Mouse (Mus musculus) ovary, adult 18-20 months (tissue): ENCODE measurements around the gene Dop1b.
"Not testable (repeated sequence)": the region's sequence is repeated elsewhere in the genome, so short reads cannot be mapped to it uniquely, and the experiment has no call there.

ENCODE experiments used
- DNase-seq: peaks from one replicate; pipeline ENCODE4 v3.0.0; 2022; ENCODE audit warnings: low spot score, mixed read lengths

The Dop1b gene

DNA sequence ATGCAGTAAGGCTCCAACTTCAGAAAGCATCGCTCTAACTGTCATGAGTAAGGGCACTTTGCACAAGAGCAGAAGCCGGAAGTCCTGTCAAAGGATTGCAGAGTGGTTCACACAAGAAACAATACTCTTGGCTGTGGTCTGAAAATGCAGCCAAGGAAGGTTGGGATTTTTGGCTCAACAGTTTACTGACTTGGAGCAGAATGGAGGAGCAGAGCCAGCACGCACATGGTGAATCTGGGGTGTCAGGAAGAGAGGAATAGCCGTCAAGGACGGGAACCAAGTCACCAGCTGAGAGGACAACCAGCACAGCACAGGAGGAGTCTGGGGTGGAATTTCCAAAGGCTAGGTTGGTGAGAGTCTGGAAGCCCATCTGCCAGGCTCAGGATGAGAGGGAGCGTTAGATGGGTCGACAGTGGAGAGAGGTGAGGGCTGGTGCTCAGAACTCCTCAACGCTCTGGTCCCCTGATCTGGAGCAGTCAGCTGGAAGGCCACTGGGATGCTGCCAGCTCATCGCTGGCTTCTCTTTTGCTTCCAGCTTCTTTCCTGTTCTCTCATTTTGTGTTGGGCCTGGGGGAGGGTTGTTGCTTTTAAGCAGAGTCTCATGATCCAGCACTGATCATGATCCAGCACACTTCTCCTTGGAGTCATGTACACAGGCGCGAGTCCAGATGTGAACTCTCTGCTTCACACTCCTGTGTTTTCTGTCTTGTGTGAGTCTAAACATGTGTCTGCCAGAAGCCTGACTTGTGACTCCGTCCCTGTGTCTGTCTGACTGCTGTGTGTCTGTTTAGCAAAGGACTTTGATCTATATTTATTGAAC, 85.5 kb downstream of the Dop1b start:
- DNase-seq = no peak

- DNase-seq = no peak
Measured at GRCm38 (mm10) chr16:93797841-93798492, 86.3 kb downstream of the Dop1b start.

GRCm38 (mm10) chr16:93798623-93799022, 86.9 kb downstream of the Dop1b start:
- no peak for DNase-seq

GRCm38 (mm10) chr16:93799071-93799470, 87.4 kb downstream of the Dop1b start:
- DNase-seq = no peak

GRCm38 (mm10) chr16:93799936-93800335, 88.2 kb downstream of the Dop1b start:
- DNase-seq = no peak

DNA sequence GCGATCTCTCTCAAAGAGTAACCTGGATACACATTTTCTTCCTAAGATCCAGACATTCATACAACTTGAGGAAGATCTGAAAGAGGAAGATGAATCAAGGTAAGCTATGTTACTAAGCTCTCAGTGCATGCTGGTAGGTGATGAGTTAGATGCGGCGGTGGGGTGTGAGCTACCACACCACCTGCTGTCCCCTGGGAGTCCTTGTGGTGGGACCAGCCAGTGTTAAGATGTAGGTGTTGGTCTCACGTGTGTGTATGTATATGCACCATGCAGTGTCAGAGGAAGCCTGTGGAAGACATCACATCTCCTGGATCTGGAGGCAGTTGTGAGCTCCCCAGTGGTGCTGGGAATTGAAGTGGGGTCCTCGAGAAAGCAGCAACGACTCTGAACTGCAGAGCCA, 95.5 kb downstream of the Dop1b start:
- DNase-seq = no peak

DNA sequence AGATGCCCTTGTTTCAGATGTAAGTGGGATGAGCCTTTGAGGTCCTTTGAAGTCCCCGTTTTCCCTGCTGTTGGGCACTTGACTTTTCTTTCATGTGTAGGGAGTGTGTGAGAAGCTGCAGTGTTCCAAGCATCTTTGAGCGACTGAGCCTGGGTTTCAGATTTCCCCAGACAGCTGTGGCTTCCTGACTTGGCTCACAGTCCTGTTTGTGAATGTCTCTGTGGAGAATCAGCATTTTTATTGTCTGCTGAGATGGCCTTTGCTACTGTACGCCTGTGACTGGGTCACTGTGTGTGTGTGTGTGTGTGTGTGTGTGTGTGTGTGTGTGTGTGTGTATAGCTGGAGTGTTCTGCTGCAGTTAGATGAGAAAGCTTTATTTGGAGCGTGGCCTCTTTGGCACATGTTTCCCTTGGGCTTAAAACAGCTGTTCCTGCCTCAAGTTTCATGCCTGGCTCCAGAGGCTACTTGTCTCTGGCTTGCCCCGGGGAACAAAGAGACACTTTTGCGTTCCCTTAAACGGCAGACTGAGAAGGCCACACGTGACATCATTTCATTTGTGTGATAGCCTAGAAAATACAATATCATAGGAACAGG, 96.4 kb downstream of the Dop1b start:
- peak; percentile 35 for DNase-seq

GRCm38 (mm10) chr16:93815856-93816736, 104.4 kb downstream of the Dop1b start:
- DNase-seq = peak; percentile 49

- DNase-seq = no peak
Measured at GRCm38 (mm10) chr16:93816861-93817260, 105.2 kb downstream of the Dop1b start.

DNA sequence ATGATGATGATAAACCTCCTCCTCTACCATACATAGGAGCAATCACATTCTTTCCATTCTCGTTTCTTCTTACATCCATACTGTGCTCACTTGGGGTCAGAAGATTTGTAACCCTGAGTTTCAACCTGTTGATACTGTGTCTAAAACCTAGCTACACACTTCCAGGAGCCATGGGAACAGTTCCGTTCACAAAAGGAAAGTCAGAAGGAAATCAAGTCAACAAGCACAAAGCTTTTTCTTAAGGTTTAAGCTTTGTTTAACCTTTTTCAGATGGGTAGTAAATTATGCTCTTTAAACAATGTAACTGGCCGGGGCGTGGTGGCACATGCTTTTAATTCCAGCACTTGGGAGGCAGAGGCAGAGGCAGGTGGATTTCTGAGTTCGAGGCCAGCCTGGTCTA, 105.7 kb downstream of the Dop1b start:
- no peak for DNase-seq

- DNase-seq = no peak
Measured at GRCm38 (mm10) chr16:93818691-93819324, 107.1 kb downstream of the Dop1b start.

- DNase-seq = no peak
Measured at GRCm38 (mm10) chr16:93819325-93819696, 107.6 kb downstream of the Dop1b start.

DNA sequence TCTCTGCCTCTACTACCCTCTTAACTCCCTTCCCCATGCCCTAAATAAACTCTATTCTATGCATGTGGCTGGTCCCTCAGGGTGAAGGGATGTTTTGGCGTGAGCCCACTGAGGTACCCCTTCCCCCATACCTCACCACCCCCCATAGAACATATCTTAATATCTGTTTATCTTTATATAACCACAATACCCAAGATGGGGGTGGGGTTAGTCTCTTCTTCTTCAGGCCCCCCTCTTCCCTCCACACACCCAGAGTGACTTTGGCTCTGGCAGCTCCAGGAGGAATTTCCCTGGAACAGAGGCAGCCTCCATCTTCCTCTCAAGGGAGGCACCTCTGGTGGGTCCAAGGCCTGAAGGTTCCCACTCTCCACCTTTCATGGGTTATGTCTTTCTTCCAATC, 108.3 kb downstream of the Dop1b start:
- no peak for DNase-seq

GRCm38 (mm10) chr16:93821706-93822105, 110.0 kb downstream of the Dop1b start:
- no peak for DNase-seq

GRCm38 (mm10) chr16:93822433-93823225, 110.9 kb downstream of the Dop1b start:
- not testable (repeated sequence) for DNase-seq

- no peak for DNase-seq
Measured at GRCm38 (mm10) chr16:93824799-93825198, 113.1 kb downstream of the Dop1b start.

DNA sequence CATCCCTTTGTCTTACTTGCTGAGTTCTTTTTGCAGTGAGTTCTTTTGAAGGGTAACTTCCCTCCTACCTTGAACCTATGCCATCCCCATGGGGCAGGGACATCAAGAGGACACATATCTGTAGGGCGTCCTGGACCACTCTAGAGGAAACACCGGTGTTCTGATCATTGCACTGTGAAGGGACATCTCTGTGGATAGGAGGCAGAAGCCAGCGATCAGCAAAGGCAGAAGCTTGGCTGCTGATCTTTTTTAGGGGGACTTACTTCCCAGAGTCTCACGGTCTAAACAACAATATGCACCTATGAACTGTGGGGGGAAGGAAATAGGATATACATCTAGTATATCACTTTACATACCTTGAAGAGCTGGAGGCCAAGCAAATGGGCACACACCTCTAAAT, 113.8 kb downstream of the Dop1b start:
- DNase-seq = no peak

DNA sequence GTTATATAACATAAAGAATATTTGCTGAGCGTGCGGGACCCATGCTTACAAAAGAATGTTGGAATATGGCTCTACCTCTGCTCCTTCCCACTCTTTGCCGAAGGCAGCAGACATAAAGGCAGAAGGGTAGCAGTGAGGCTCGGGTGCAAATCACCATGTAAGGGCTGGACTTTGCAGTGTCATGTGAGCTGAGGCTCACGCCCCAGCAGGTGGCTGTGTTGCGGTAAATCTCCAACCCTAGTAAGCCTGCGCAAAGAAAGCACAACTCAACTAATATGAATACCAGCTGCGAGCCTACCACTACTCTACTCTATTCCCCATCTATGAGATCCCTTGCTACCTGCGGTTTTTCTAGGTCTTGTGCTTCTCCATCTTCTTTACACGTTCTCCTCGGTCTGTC, 114.3 kb downstream of the Dop1b start:
- no peak for DNase-seq

DNA sequence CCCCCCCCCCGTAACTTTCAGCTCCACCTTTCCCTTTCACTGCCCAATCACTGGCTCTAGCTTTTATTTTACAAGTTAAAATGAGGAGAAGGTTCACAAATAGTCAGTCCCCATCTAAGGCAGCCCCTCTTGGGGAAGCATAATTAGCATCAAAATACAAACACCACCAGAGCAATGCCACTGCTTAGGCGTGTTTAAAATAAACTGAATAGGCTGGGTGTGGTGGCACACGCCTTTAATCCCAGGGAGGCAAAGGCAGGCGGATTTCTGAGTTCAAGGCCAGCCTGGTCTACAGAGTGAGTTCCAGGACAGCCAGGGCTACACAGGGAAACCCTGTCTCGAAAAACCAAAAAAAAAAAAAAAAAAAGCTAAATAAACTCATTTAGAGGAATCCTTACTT, 114.8 kb downstream of the Dop1b start:
- not testable (repeated sequence) for DNase-seq

DNA sequence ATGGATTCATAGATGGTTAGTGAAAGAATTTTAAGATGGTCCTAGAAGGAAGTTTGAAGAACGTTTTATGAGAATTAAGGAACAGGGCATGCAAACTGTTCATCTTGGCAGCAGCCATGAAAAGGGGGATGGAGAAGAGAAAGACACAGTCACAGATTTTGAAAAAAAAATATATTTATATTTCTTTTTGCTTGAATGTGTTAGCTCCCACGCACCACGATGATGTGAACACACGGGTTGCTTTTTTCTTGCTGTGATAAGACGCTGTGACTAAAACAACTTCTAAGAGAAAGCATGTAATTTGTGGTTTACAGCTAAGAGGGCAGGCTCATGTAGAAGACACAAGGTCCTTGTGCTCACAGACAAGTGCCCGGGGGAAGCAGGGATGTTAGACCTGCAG, 115.2 kb downstream of the Dop1b start:
- no peak for DNase-seq

DNA sequence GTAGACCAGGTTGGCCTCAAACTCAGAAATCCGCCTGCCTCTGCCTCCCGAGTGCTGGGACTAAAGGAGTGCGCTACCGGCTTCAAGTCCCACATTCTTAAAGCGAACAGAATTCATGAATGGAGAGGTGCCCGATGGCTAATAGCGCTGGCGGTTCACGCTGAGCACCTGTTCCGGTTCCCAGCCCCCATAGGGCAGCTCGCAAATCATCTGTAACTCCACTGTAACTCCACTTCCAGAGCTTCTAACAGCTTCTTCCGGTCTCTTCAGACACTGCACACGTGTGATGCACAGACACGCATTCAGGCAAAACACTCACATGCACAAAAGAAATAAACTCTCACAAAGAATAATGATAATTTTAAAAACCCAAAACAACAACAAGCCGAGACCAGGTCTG, 117.8 kb downstream of the Dop1b start:
- DNase-seq = no peak
